Mouse (Mus musculus) cortical plate, adult 2 months (tissue): ENCODE data around the gene Mbnl2.

ENCODE experiments used
- CTCF ChIP-seq: fragments of 200-500 bp; IDR thresholded peaks from 2 replicates; pipeline ENCODE4 v1.5.1; 2011; ENCODE audit warnings: mild to moderate bottlenecking, control low read depth, low read length; ENCODE audit not compliant: insufficient read depth; ENCODE audit errors: extremely low read depth
- POLR2A ChIP-seq: fragments of 200-500 bp; IDR thresholded peaks from 2 replicates; pipeline ENCODE4 v1.6.1; 2011; ENCODE audit warnings: mild to moderate bottlenecking, low read length, control low read depth; ENCODE audit not compliant: insufficient read depth; ENCODE audit errors: extremely low read depth

GRCm38 (mm10) chr14:120265886-120266285, 9.6 kb upstream of the Mbnl2 start:
- TF ChIP-seq CTCF: no peak
- no peak for TF ChIP-seq POLR2A
